Mouse (Mus musculus): ENCODE results near the gene Mpp5.

Gene Mpp5

DNA sequence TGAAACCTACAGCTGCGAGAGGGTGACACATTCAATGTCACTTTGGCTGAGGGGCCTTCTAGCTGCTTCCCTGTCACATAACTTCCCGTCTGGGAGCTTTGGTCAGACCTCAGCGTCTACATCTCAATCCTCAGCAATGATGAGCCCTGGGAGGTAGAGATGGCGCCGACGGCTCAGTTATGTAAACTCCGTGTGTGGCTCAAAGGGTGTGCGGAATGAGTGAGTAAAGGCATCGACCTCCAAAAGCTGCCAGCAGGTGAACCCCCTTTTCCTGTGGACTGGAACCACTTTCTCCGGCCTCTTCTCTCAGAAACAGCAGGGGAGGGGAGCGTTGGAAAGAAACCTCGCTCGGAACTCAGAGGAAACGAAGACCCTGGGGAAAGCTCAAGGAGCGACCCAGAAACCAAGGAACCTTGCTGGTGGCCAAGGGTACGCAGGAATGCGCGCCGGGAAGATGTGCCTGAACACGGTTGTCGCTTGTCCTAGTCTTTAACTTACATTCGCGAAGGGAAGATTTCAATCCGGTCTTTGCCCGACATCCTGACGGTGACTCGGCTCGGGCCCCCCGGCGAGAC, 112.3 kb downstream of the Mpp5 start:
- DNase-seq, result no peak

DNA sequence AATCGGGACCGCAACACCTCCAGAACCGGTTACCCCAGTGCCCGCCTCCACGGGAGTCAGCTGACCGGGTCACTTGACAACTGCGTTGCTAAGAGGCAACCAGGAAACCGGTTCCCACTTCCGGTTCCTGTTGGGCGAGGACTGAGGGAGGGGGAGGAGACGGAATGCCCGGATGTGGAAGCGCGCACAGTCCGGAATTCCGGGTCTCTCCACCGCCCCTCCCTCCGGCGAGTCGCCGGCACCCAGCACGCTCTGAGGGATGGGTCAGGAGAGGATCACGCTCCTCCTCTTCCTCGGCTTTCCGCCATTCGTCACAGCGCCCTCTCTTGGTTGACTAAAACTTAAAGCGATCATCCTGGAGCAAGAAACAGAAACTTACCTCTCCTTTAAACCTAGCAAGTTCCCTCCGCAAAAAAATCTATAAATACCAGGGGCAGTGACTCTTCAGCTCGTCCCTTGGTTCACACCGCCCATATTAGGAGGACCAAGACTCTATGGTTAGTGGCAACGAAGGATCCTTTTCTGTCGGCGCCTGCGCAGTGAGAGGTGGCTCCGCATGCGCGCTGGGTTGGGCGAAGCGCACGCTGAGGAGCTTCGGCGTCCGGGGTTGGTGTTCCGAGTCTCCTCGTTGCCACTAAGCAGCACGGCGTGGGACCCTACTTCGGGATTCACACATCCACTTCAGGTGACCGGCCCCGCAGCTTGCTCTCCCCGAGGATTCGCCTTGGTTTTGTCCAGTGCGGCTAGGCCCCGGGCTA, 113.0 kb downstream of the Mpp5 start, which contains the start of the genes Atp6v1d and Eif2s1:
Atp6v1d (minus strand) TSS at position 143 of the 758 bp plus-strand sequence.
Eif2s1 (plus strand) TSS at position 324 of the 758 bp plus-strand sequence.
- peak; percentile 99 for DNase-seq

DNA sequence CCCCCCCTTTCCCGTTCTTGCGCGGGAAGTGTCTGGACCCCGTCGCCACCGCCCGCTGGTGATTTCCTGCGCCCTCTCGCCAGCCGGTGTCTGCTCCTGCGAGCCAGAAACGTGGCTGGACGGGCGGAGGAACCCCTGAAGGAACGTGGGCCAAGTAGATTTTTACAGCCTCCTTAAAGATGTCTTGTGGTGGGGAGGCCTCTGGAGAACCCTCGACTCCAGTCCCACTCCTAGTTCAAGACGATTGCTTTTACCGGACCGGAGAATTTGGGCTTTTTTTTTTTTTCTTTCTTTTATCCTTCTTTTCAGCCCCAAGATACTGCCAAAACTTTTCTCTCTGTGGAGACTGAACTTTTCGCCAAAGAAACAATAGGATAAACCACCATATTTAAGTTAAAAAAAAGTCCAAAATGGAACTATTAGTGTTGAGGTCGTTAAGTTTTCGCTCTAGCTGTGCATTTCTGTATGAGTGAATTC, 113.6 kb downstream of the Mpp5 start:
- no peak for DNase-seq

DNA sequence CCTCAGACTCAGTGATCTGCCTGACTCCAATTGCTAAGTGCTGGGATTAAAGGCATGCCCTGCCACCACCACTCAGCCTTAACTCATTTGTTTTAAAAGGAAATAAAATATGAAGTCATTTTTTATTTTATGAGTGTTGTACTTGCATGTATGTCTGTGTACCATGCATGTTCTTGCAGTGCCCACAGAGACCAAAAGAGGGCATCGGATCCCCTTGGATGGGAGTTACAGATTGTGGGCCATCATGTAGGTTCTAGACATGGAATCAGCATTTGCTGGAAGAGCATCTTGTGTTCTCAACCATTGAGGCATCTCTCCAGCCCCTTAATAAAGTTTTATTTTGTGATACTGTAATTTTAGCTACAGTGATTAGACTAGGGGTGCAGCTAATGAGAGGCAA, 116.7 kb downstream of the Mpp5 start:
- peak; percentile 25 for DNase-seq

DNA sequence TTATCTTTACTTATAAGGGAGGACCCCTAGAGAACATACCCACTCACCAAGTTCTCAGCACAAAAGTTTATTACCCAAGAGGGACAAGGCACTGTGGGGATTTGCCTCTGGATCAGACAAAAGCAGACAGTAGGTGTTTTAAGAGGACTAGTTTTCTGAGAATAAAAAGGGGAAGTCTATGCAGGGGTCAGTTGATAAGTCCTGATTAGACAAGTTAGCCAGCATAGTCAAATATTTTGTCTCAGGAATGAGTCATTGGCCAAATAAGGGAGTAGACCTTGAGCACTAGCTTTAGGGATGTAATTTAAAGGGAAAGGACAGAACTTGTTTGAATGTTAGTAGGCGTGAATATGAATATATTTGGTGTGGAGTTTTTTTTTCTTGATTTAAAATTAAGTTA, 119.4 kb downstream of the Mpp5 start:
- no peak for DNase-seq

DNA sequence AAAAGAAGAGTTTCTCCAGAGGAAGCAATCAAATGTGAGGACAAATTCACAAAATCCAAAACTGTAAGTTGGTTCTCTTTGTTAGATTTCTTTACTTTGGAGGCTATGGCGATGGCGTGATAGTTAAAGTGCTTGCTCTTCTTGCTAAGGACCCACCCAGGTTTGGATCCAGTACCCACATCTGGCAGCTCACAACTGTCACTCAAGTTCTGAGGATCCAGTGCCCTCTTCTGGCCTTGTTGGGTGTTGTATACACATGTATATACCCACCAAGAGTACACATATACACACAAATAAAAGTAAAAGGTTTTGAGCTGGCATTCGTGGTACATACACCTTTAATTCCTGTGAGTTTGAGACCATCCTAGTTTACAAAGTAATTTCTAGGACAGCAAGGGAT, 125.9 kb downstream of the Mpp5 start:
- no peak for DNase-seq

DNA sequence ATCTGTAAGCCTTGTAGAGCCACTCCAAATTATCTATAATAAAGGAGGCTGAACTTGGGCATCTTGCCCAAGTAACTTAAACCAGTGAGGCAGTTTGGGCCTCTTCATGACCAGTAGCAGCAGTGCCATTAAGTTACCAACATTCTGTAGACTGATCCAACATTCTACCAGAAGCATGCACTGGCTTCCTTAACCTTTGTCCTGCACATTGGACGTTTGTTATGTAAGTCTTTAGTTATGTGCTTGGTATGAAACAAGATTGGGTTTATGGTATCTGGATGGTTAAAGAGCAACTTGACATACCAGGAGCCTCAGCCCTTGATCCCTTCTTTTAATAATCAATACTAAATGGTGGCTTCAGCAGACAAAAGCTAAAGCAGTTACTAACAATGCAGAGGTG, 141.4 kb downstream of the Mpp5 start:
- no peak for DNase-seq
